Mouse (Mus musculus) spleen, postnatal 10 days (tissue): ENCODE measurements around the gene Iqcj.

Source experiments
- DNase-seq, 2 experiments: peaks; one replicate each; pipeline ENCODE4 v3.0.0; 2021 to 2022; ENCODE audit warnings: low spot score in 2 of 2

Gene Iqcj

DNA sequence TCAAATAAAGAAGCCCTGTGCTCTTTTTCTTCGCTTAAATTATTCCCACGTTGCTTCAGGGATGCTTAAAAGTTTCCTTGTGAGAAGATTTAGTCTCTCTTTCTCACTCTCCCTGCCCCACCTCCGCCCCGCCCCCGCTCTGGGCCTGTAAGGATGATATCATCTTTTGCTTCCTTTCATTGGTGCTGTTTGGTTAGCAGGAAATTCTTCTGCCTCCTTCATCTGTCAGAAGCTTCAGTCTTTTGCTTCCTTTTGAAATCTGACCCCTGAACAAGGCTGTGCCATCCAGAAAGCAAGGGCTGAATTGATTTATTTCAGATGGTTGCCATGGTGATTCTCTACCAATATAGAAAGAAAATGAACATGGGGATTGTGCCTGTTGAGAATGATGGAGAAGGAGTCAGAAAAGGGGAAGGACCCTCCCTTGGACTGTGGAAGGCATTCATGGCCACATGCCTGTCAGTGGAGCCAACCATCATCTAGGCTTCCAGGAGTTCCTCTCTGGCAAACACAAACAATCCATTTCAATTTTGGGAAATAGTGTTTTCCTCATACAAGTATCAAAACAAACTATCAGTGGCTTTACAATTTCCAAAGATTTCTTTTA, 62.5 kb downstream of the Iqcj start:
- no peak for DNase-seq

DNA sequence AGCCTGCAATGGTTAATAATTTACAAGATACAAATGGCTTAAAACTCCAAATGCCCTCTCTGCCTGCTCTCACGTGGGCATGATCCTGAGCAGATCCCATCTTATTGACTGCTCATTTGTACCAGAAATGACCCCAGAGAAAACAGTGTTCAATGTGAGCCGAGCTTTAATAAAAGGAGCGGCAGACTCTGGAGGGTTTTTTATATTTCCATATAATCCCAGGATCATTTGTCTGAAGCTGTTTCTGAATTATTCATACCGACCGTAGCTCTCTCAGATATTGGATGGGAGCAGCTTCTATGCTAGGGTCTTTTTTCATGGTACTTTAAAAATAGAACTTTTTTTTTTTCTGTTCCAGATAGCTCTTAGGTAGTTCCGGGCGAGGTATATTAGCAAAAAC, 67.7 kb downstream of the Iqcj start:
- no peak for DNase-seq

DNA sequence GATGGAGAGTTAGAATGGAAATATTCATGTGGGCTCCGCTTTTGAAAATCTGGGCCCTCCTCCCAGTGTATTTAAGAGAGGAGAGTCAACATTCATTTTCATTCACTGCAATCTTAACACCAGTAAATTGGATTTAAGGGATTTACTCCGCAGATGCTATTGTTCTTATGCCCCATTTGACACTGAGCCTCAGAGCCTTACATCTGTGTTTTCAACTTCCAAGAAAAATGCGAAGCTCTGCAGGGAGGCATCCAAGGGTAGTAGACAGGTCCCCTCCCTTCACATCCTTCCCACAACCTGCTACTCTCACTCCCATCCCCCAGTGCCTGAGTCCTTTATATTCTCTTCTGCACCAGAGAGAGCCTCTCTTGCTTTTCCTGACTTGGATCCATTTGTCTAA, 68.1 kb downstream of the Iqcj start:
- DNase-seq = no peak

DNA sequence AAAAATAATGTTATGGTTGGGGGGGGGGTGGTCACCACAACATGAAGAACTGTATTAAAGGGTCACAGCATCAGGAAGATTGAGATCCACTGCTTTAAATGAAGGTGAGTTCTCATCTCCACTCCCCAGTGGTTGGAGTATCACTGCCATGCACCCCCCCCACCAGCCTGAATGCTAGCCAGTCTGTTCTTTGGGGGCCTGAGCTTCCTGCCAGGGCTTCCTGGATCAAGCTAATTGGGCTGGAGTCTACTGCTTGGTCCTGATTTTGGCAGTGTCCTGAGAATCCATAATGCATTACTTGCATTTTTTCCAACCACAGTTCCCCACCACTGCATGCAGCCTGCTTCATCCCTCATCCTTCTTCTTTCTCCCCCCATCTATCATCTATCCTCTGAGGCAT, 68.7 kb downstream of the Iqcj start:
- DNase-seq = no peak

DNA sequence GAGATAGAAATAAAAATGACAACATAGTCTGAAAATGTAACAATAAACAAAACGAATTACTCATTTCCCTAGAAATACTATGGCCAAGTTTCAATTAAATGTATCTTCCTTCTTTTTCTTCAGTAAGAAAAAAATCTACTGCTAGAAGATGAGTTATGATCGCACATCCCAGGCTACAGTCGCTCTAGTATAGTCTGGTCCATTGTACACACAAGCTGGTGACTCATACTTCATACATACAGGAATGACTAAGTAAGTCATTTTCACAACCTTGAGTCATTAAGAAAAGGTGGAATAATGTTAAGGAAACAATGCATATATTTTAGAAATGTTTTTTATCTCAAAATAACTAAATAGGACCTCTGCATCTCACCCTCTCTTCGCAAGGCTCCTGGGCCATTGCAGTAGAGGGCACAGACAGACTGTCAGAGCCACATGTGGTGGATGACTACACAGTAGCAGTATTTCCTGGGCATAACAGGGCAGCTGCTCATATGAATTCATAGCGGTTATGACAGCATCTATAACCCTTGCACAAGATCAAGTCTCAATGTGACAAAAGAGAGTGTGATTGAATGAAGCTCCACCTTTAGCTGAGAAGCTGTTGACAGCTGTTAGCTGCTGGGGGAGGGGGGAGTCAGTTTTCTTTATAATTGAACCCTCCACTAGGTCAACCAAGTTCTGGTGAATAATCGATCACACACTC, 70.1 kb downstream of the Iqcj start:
- no peak for DNase-seq

DNA sequence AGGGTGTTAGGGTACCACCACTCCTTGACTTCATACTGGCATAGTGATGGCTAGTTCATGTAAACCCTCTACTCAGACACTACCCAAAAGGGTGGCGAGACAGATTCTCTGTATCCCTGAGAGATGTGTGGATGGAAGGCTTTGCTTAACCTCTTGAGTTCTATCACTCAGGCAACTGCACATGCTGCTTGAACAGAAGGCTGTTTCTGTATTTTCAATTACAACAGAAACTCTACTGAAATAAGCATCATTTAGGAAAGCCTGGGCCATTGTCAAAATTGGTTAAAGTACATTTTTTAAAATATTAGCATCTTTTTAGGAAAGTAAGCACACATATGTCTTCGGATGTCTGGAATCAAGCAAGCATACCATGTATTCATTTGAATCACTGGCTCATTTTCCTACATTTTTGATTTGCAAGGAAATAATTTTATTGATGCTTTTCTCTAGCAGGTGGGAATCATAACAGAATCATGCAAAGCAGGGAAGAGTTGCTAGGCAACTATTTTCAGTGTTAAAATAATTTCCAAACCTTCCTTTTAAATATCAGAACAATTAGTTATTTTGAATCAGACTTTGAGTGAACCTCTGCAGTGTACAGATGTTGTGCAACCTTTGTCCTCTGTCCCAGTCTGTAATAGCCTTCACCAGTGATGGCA, 82.4 kb downstream of the Iqcj start:
- no peak for DNase-seq

DNA sequence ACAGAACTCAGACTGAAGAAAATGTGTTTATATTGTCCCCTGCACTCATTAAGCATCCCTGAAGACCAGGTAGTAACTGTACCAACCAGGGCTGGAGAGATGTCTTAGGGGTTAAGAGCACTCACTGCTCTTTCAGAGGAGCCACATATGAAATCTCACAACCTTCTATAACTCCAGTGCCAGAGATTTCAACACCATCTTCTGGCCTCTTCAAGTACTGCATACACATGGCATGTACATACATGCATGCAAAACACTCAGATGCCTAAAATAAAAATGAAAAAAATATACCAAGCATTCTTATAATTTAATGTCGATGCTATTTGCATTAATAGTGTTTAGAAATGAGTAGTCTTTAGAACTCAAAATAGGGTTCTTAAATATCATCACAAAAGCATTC, 88.0 kb downstream of the Iqcj start:
- DNase-seq = no peak

DNA sequence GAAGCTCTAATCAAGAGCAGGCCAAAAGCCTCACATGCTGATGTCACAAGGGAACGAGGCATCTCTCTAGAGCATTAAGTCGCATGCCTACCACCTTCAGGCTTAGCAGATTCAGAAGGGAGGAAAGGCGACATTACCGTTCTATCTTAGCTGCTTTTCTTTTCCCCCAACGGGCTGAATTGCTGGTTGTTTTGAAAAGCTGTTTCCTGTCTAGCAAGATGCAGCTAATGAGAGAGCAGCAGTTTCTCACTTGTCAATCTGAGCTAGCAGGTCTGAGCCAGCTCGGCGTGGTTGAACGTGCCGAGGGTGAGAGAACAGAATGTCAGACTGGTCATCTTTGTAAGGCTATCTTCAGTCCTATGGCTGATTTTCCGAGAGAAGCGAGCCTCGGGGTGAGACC, 91.3 kb downstream of the Iqcj start:
- DNase-seq = no peak

DNA sequence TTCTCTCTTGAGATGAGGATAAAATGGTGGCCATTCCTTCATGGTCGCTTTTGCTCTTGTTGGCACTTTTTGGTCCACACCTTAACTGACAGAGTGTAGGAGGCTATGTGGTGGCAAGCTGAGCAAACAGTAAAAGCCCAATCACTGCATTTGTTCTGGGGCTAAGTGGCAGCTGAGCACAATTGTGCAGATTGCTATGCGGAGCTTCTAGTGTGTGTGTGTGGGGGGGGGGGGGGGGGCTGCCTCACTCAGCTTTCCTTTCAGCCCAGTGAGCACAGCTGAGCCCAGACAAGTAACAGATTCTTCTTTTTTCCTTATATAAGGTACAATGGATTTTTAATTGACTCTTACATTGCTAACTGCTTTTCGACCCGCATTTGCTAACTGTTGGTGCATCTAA, 110.4 kb downstream of the Iqcj start:
- DNase-seq = no peak

DNA sequence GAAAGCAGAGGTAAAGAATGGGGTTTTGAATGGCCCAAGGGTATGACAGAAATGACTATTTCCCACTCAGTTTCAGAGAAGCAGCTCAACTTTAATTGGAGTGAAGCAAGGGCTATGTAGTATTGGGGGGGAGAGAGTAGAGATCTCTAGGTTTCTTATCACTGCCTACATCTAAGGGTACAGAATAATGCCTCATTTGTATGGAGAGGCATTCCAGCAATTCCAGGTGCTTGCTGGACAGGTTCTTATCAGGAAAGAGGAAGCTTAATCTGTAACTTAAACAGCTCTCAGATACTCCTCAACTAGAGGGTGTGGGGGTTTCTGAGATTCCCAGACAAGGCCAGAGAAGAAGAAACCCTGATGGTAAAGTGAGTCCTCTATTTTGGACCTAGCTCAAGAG, 120.3 kb downstream of the Iqcj start:
- no peak for DNase-seq

DNA sequence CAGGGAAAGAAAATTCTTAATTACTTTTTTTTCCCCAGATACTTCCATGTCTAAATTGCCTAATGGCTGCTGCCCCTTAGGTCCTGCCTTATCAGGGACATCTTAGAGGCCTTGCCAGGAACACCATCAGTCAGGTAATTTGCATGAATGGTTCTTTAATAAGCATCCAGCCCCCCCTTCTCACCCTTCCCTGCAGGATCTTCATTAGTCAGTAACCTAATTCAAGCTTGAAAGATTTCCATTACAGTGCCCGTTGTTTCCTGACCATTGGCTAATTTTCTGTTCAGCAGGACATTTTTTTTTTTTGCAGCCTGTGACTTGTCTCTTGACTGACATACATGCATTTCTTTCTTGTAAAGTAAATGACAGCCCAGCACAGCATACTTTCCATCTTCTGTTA, 123.8 kb downstream of the Iqcj start:
- no peak for DNase-seq

DNA sequence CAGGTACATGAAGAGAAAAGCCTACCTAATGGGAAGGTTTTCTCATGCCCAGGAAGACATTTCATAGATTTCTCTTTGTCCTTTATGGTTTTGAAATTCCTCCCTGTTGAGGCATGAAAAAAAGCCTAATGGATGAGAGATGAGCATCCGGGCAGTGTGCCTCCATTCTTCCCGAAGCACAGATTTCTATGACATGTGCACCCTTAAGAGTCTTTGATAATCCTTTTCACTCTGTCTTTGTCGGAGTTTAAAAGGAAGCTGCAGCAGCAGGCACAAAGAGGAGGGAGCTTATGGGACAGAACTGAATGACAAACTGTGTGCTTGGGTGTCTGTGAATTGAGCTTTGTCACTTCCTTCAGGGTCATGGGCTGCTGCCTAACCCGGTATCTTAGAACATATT, 127.4 kb downstream of the Iqcj start:
- no peak for DNase-seq

DNA sequence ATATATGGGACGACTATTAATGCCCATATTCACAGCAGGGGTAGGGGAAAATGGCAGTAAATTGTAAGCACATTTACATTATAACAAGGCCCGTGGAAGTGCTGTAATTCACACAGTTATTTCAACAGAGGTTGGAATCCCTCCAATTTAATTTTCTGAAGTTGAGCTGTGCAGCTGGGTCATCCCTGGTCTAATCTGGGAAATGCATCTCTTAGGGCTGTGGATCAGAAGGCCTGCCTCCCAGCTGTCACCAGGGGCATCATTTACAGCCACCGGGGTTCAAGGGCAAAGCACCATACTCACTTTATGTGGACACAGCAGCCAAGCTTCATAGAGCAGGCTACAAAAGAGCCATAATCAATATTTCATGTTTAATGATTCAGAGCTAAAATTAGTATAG, 144.1 kb downstream of the Iqcj start:
- no peak for DNase-seq

DNA sequence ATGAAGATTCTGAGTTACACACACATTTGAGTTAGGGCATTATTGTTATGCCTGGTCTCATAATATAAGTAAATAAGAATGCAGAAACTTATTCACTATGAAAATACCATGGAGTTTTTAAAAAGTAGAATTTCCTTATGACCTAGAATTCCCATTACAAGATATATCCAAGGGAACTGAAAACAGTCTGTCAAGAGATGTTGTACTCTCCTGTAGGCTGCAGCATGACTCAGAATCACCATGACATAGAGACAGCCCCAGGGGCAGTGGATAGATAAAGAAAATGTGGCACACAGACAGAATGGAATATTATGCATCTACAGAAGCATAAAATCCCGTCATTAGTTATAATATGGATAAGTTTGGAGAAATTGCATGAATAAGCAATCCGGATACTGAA, 150.9 kb downstream of the Iqcj start:
- no peak for DNase-seq

DNA sequence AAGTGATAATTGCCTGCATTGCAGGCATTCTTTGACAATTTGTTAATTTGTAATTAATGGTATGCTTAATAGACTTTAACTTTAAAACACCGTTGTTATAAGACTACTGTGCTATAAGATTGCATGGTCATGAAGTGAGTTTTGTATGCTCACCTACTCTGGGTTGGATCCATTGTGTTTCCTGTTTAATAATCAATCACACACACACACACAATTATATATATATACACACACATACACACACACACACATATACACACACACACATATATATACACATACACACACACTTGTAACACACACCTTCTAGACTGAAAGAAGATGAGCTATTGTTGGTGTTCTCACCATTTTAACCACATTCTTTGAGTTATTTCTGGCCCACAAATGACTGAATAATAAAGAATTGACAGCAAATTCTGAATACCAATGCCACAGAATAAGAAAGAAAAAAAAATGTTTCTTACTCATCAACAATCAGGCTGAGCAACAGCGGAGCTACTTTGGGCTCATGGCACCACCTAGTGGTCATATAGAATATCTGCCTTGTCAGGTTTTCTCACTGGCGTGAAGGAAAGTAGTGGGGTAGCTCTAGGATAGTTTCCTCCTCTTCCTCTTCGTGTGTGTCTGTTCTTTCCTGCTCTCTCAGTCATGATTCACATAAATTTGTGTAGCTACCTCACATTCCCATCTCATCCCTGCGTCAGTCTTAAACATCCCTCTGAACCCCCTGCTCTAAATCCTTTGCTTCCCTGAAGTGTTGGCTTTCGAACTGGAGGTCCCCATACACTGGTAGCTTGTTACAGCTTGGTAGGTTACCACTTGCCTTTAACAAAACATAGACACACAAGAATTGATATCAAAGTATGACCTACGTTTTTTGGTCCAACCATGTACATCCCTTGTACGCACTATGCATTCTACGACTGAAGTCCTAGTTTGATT, 153.7 kb downstream of the Iqcj start:
- DNase-seq = peak in 1 of 2 experiments; percentile 25

DNA sequence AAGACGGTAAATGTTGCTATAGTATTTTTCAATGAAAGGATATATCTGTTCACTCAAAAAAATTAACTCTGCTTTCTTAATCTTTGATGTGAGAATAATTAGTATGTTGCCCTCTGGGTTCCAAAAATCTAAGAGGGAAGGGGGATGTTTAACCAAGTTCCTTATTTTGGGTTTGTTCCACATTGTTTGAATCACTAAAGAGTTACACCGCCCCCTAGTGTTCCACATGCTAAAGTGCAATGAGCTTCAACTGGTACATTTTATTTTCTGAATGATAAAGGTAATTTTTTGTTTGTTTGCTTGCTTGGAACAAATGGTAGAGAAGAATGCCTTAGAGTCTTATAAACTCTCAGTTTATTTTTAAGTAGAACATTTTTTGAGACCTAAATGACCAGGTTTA, 161.5 kb downstream of the Iqcj start:
- DNase-seq = peak in 1 of 2 experiments; percentile 21

DNA sequence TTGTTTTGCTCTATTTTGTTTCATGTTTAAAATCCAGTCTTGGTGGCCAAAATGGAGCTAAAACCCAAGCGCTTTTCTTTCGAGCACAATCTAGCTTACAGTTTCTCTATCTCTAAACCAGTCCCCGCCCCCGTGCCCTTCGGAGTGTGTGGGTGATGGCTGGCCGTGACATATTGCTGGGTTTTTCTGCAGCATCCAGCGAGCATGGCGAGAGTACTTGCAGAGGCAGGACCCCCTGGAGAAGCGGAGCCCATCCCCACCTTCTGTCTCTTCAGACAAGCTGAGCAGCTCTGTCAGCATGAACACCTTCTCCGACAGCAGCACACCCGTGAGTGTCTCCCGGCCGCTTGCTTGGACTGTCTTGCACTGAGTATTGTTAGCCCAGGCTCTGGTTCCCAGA, 163.1 kb downstream of the Iqcj start:
- DNase-seq = no peak

DNA sequence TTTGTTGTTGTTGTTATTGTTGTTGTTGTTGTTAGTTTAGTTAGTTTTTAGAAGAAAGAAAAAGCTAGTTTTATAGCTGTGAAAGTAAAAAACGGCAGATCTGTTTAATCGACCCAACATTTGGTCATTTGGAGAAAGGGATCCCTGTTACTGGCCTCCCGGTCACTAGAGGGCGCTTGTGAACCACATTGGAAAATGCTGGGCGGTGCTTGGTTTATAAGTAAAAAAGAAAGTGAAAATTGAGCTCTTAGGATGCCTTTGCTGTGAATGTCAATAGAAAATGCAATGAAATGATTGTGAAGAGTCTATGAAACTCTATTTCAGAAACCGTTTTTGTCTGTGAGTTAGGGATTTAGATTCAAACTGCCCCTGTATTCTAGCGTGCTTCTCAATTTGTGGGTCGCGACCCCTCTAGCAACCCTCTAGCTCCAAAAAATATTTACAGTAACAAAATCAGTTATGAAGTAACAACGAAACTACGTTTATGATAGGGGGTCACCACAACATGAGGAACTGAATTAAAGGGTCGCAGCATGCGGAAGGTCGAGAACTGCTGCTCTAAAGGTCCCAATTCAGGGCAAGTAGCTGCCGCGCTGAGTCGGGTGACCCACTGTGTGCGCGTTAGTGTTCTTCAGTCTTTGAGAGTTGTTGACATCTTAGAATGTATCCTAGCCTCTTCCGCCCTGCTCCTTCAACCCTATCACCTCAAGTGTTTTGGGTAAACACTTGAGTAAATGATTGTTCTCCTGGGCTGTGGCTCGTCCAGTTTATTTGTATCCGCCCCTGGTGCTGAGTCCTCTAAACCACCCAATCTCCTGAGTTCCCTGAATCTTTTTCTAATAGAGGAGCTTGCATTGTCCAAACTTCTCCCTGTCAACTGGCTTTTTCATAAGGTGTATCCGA, 164.6 kb downstream of the Iqcj start:
- peak; percentile 28 to 79 for DNase-seq

DNA sequence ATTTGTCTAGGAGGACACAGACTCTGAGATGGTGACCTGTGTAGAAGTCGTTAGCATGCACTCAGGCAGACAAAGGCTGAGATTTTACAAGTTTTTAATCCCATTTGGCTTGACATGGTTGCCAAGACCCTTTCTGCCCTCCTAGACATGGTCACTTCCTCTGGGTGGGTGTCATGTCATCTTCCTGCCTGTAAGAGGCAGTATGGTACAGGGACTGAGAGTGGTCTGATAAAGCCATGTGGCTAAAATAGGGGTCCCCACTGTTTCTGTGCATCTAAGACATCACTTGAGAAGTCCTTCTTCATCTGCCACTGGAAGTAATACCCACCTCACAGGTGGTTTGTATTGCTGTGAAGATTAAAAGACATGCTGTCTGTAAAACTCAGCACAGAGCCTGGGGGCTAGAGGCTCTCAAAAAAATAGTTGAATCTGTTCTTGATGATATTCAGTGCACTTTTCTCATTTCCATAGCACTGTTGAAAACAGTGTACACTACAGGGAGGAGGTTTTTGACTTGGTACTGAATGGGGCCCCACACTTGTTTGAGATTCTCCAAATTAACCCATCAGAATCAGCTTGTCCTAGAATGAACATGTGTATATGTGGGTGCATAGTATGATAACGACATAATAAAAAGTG, 167.3 kb downstream of the Iqcj start:
- peak in 1 of 2 experiments; percentile 16 for DNase-seq

DNA sequence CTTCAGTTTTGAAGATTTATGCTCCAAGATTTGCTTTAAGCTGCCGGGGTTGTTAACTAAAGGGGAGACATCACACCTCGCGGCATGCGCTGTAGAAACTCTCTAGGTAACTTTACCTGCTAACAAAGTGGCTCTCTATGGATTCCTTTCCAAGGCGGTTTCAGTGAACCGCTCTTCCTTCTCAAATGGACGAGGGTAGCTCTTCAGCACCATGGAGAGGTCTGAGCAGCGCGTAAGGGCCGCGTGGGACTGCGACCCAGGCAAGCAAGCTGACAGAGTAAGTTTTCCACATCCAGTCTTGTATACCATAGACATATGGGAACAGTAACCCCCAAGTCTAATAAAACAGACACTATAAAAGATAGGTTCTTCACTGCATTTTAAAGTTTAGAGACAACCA, 172.7 kb downstream of the Iqcj start, which contains the start of gene Schip1:
Gene Schip1 (plus strand): TSS at position 72 of the 400 bp plus-strand sequence.
- DNase-seq = peak in 1 of 2 experiments; percentile 33
